Mouse (Mus musculus): ENCODE measurements at regions not wholly inside any gene's neighbourhood (a gene's known extent, or its start where the extent isn't known, plus 50 kb on each side); places are given as distances from the start of the nearest gene placed in this dataset.

- no peaks in the 10 kb centered on the region for H3K27me3 ChIP-seq (ENCODE audit: insufficient read depth, low read length)
- H3K4me1 ChIP-seq (replicated peaks; ENCODE audit: insufficient read depth, low read length) = no peaks in the 10 kb centered on the region
- H3K9ac ChIP-seq (ENCODE audit: low read depth, low read length) = no peak overlapping the region
- H3K27ac ChIP-seq = no peak overlapping the region
- no peaks in the 10 kb centered on the region for H3K9me3 ChIP-seq (replicated peaks; ENCODE audit: low read length)
- no peak for ATAC-seq (replicated peaks; ENCODE audit: low FRiP score, low read depth)
- no peak overlapping the region for H3K4me2 ChIP-seq (ENCODE audit: low read length)
- TF ChIP-seq CTCF (IDR thresholded peaks at IDR 0.05; ENCODE audit: low read depth) = no peak
- DNase-seq (ENCODE audit: low spot score) = no peak
- H3K4me3 ChIP-seq (replicated peaks; ENCODE audit: low read depth, low read length) = no peak overlapping the region
- H3K36me3 ChIP-seq (ENCODE audit: insufficient read depth, low read length) = no peaks in the 10 kb centered on the region
Observed at GRCm38 (mm10) chr2:108584799-108585198, 695.7 kb upstream of the Kif18a start.

GRCm38 (mm10) chr2:108593555-108593954 is 687.0 kb upstream of the Kif18a start:
- no peak for TF ChIP-seq CTCF (IDR thresholded peaks at IDR 0.05; ENCODE audit: low read depth)
- Histone ChIP-seq H3K4me2 (ENCODE audit: low read length) (no peak overlapping the region), H3K9me3 (replicated peaks; ENCODE audit: low read length) (no peaks in the 10 kb centered on the region), H3K4me3 (replicated peaks; ENCODE audit: low read depth, low read length) (no peak overlapping the region), H3K36me3 (ENCODE audit: insufficient read depth, low read length) (no peaks in the 10 kb centered on the region), H3K27ac (no peak overlapping the region), H3K4me1 (replicated peaks; ENCODE audit: insufficient read depth, low read length) (no peaks in the 10 kb centered on the region), H3K9ac (ENCODE audit: low read depth, low read length) (no peak overlapping the region), H3K27me3 (ENCODE audit: insufficient read depth, low read length) (no peaks in the 10 kb centered on the region)
- 86% methylated on average over 3 of the region's 3 CpGs for WGBS
- DNase-seq (ENCODE audit: low spot score) (no peak), ATAC-seq (replicated peaks; ENCODE audit: low FRiP score, low read depth) (no peak)

DNA sequence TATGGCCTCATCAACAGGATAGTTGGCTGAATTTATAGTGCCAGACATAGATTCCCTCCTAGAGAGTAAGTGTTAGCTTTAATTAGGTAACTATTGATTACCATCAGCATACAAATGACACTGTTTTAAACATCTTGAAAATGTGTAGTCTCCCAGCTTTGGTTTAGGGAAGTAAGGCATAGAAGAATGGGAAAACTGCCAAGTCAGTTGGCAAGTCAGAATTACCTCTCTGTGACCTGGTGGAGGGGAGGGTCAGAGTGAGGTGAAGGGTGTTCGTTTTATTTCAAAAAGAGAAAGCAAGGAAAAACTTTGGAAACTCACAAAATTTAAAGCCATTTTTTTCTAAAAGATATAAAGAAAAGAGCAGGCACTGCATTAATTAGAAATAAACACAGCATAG is 680.2 kb upstream of the Kif18a start:
- Histone ChIP-seq H3K27ac (no peak overlapping the region), H3K36me3 (ENCODE audit: insufficient read depth, low read length) (no peaks in the 10 kb centered on the region), H3K4me1 (replicated peaks; ENCODE audit: insufficient read depth, low read length) (no peaks in the 10 kb centered on the region), H3K9me3 (replicated peaks; ENCODE audit: low read length) (no peaks in the 10 kb centered on the region), H3K4me2 (ENCODE audit: low read length) (no peak overlapping the region), H3K4me3 (replicated peaks; ENCODE audit: low read depth, low read length) (no peak overlapping the region), H3K9ac (ENCODE audit: low read depth, low read length) (no peak overlapping the region), H3K27me3 (ENCODE audit: insufficient read depth, low read length) (no peaks in the 10 kb centered on the region)
- no peak for TF ChIP-seq CTCF (IDR thresholded peaks at IDR 0.05; ENCODE audit: low read depth)
- ATAC-seq (replicated peaks; ENCODE audit: low FRiP score, low read depth) = no peak
- DNase-seq (ENCODE audit: low spot score) = no peak
- 26% methylated on average over 1 of the region's 1 CpGs for WGBS

DNA sequence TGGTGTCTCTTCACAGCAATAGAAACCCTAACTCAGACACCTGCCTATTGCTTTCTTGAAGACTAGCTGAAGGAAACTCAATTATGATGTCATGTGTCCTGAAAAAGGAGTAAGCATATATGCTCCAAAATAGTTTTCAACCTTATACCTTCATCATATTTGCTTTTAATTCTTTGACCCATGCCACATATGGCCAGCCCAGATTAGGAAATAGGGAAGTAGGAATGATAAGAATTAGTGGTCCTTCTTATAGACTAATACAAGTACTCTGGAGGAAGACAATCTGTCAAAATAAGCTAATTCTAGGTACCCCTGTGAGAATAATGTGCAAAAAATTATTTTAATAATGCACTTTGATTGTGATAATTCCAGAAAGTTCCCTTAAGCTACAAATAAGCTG is 661.0 kb upstream of the Kif18a start:
- Histone ChIP-seq H3K4me3 (replicated peaks; ENCODE audit: low read depth, low read length) (no peak overlapping the region), H3K4me1 (replicated peaks; ENCODE audit: insufficient read depth, low read length) (no peaks in the 10 kb centered on the region), H3K9me3 (replicated peaks; ENCODE audit: low read length) (no peaks in the 10 kb centered on the region), H3K27me3 (ENCODE audit: insufficient read depth, low read length) (no peaks in the 10 kb centered on the region), H3K36me3 (ENCODE audit: insufficient read depth, low read length) (no peaks in the 10 kb centered on the region), H3K9ac (ENCODE audit: low read depth, low read length) (no peak overlapping the region), H3K27ac (no peak overlapping the region), H3K4me2 (ENCODE audit: low read length) (no peak overlapping the region)
- no peak for DNase-seq (ENCODE audit: low spot score)
- no peak for TF ChIP-seq CTCF (IDR thresholded peaks at IDR 0.05; ENCODE audit: low read depth)
- ATAC-seq (replicated peaks; ENCODE audit: low FRiP score, low read depth) = no peak

- H3K9me3 ChIP-seq (replicated peaks; ENCODE audit: low read length) = no peaks in the 10 kb centered on the region
- H3K36me3 ChIP-seq (ENCODE audit: insufficient read depth, low read length) = no peaks in the 10 kb centered on the region
- H3K27ac ChIP-seq = no peak overlapping the region
- no peak overlapping the region for H3K4me2 ChIP-seq (ENCODE audit: low read length)
- TF ChIP-seq CTCF (IDR thresholded peaks at IDR 0.05; ENCODE audit: low read depth) = no peak
- DNase-seq (ENCODE audit: low spot score) = peak; percentile 49
- no peak overlapping the region for H3K4me3 ChIP-seq (replicated peaks; ENCODE audit: low read depth, low read length)
- H3K9ac ChIP-seq (ENCODE audit: low read depth, low read length) = no peak overlapping the region
- WGBS = 56% methylated on average over 4 of the region's 4 CpGs
- H3K27me3 ChIP-seq (ENCODE audit: insufficient read depth, low read length) = no peaks in the 10 kb centered on the region
- H3K4me1 ChIP-seq (replicated peaks; ENCODE audit: insufficient read depth, low read length) = no peaks in the 10 kb centered on the region
- ATAC-seq (replicated peaks; ENCODE audit: low FRiP score, low read depth) = no peak
Observed at GRCm38 (mm10) chr2:108622367-108623162, 658.0 kb upstream of the Kif18a start.

- H3K27ac ChIP-seq = no peak overlapping the region
- no peaks in the 10 kb centered on the region for H3K4me1 ChIP-seq (replicated peaks; ENCODE audit: insufficient read depth, low read length)
- TF ChIP-seq CTCF (IDR thresholded peaks at IDR 0.05; ENCODE audit: low read depth) = no peak
- no peak for DNase-seq (ENCODE audit: low spot score)
- no peak for ATAC-seq (replicated peaks; ENCODE audit: low FRiP score, low read depth)
- no peak overlapping the region for H3K4me2 ChIP-seq (ENCODE audit: low read length)
- 84% methylated on average over 4 of the region's 4 CpGs for WGBS
- H3K9ac ChIP-seq (ENCODE audit: low read depth, low read length) = no peak overlapping the region
- H3K4me3 ChIP-seq (replicated peaks; ENCODE audit: low read depth, low read length) = no peak overlapping the region
- H3K27me3 ChIP-seq (ENCODE audit: insufficient read depth, low read length) = no peaks in the 10 kb centered on the region
- H3K36me3 ChIP-seq (ENCODE audit: insufficient read depth, low read length) = no peaks in the 10 kb centered on the region
- H3K9me3 ChIP-seq (replicated peaks; ENCODE audit: low read length) = no peaks in the 10 kb centered on the region
Observed at GRCm38 (mm10) chr2:108635644-108636043, 644.9 kb upstream of the Kif18a start.

All from kidney, postnatal 0 days (tissue).